Mouse (Mus musculus) CH12.LX (cell line): ENCODE data around the gene Ube2v1. TPM values are rescaled to one million over a fixed set of nuclear protein-coding genes. Genes with fewer than 3 reads are reported as not detected.

Source experiments
- DNase-seq: peaks from one replicate; pipeline ENCODE4 v3.0.0-alpha.2; 2013; ENCODE audit errors: extremely low read depth
- H3K27ac ChIP-seq: 2 replicates; pipeline ENCODE4 v1.5.1; 2012; ENCODE audit warnings: low read depth, mild to moderate bottlenecking, control low read depth, moderate library complexity; ENCODE audit not compliant: insufficient read depth
- H3K27me3 ChIP-seq: replicated peaks from 2 replicates; pipeline ENCODE3; 2012; ENCODE audit warnings: inconsistent platforms
- H3K36me3 ChIP-seq, 2 experiments: replicated peaks in 1 of 2; 2 replicates each; pipeline versions ENCODE3 to v1.6.1; 2012; ENCODE audit warnings: inconsistent platforms in 1 of 2, low read length in 1 of 2, mild to moderate bottlenecking in 1 of 2, mixed read lengths in 1 of 2, moderate library complexity in 1 of 2; ENCODE audit not compliant: control insufficient read depth in 1 of 2, insufficient read depth in 1 of 2
- H3K4me1 ChIP-seq, 2 experiments: 2 replicates each; pipeline ENCODE4 v1.6.1; 2012; ENCODE audit warnings: inconsistent platforms in 1 of 2, moderate library complexity in 1 of 2; ENCODE audit not compliant: insufficient read depth in 2 of 2, control insufficient read depth in 1 of 2
- H3K4me2 ChIP-seq: 2 replicates; pipeline ENCODE4 v1.6.1; 2012; ENCODE audit warnings: low read depth, mild to moderate bottlenecking, control low read depth; ENCODE audit not compliant: poor library complexity, insufficient read depth, severe bottlenecking
- H3K4me3 ChIP-seq, 3 experiments: fragments of 150-350 bp in 1 of 3; sonication (generic) in 1 of 3; replicated peaks in 1 of 3; 2 replicates each; pipeline versions ENCODE3 to v1.5.1; 2011 to 2012; ENCODE audit warnings: low read depth in 2 of 3, low read length in 2 of 3, mild to moderate bottlenecking in 2 of 3, moderate library complexity in 2 of 3, control low read depth in 1 of 3, improper control_type of control experiment in 1 of 3, inconsistent platforms in 1 of 3, mixed read lengths in 1 of 3; ENCODE audit not compliant: poor library complexity in 1 of 3
- H3K79me2 ChIP-seq: replicated peaks from 2 replicates; pipeline ENCODE4 v1.6.1; 2012; ENCODE audit warnings: mild to moderate bottlenecking, moderate library complexity; ENCODE audit not compliant: control insufficient read depth, poor library complexity, insufficient read depth, severe bottlenecking; ENCODE audit errors: extremely low read depth
- H3K9ac ChIP-seq: 2 replicates; pipeline ENCODE4 v1.6.1; 2012; ENCODE audit warnings: low read depth, mild to moderate bottlenecking, control low read depth, moderate library complexity; ENCODE audit not compliant: insufficient read depth
- H3K9me3 ChIP-seq: replicated peaks from 2 replicates; pipeline ENCODE3; 2012; ENCODE audit warnings: low read length, inconsistent platforms, mixed read lengths
- CTCF ChIP-seq, 2 experiments: IDR thresholded peaks in 1 of 2; conservative IDR thresholded peaks in 1 of 2; 2 replicates each; pipeline ENCODE4 v1.5.1; 2011 to 2012; ENCODE audit warnings: low read depth in 2 of 2, low read length in 2 of 2, improper control_type of control experiment in 1 of 2, inconsistent platforms in 1 of 2, mild to moderate bottlenecking in 1 of 2, moderate library complexity in 1 of 2
- E2F4 ChIP-seq: IDR thresholded peaks from 2 replicates; pipeline ENCODE4 v1.6.1; 2011; ENCODE audit warnings: low read depth, low read length, improper control_type of control experiment; ENCODE audit not compliant: insufficient replicate concordance
- ELF1 ChIP-seq: IDR thresholded peaks from 2 replicates; pipeline ENCODE4 v1.6.1; 2014; ENCODE audit warnings: low read depth, mild to moderate bottlenecking, inconsistent platforms, low read length, improper control_type of control experiment
- EP300 ChIP-seq: IDR thresholded peaks from 2 replicates; pipeline ENCODE4 v1.6.1; 2011; ENCODE audit warnings: low read length, improper control_type of control experiment
- ETS1 ChIP-seq: conservative IDR thresholded peaks from 2 replicates; pipeline ENCODE4 v1.6.1; 2012; ENCODE audit warnings: low read depth, mild to moderate bottlenecking, inconsistent platforms, low read length, improper control_type of control experiment, moderate library complexity
- IRF4 ChIP-seq: IDR thresholded peaks from 2 replicates; pipeline ENCODE4 v1.6.1; 2014; ENCODE audit warnings: low read depth, mild to moderate bottlenecking, inconsistent platforms, low read length, improper control_type of control experiment
- JUN ChIP-seq: IDR thresholded peaks from 2 replicates; pipeline ENCODE4 v1.6.1; 2011; ENCODE audit warnings: low read depth, mild to moderate bottlenecking, low read length, improper control_type of control experiment, moderate library complexity; ENCODE audit not compliant: insufficient read depth
- JUND ChIP-seq: conservative IDR thresholded peaks from 2 replicates; pipeline ENCODE4 v1.6.1; 2011; ENCODE audit warnings: low read depth, low read length, improper control_type of control experiment
- KAT2A ChIP-seq: IDR thresholded peaks from 2 replicates; pipeline ENCODE4 v1.6.1; 2012; ENCODE audit warnings: low read length, improper control_type of control experiment, inconsistent platforms; ENCODE audit not compliant: insufficient replicate concordance
- MAFK ChIP-seq: IDR thresholded peaks from 2 replicates; pipeline ENCODE4 v1.6.1; 2011; ENCODE audit warnings: low read length, improper control_type of control experiment; ENCODE audit not compliant: insufficient replicate concordance
- MAZ ChIP-seq: IDR thresholded peaks from 2 replicates; pipeline ENCODE4 v1.6.1; 2012; ENCODE audit warnings: low read depth, mild to moderate bottlenecking, inconsistent platforms, low read length, improper control_type of control experiment, moderate library complexity
- MEF2A ChIP-seq: IDR thresholded peaks from 2 replicates; pipeline ENCODE4 v1.6.1; 2014; ENCODE audit warnings: low read depth, mild to moderate bottlenecking, inconsistent platforms, low read length, improper control_type of control experiment, borderline replicate concordance
- MXI1 ChIP-seq: IDR thresholded peaks from 2 replicates; pipeline ENCODE4 v1.6.1; 2011; ENCODE audit warnings: mild to moderate bottlenecking, low read depth, low read length, improper control_type of control experiment
- MYC ChIP-seq: IDR thresholded peaks from 2 replicates; pipeline ENCODE4 v1.6.1; 2011; ENCODE audit warnings: low read depth, mild to moderate bottlenecking, improper control_type of control experiment, low read length
- NRF1 ChIP-seq: IDR thresholded peaks from 2 replicates; pipeline ENCODE4 v1.6.1; 2014; ENCODE audit warnings: low read depth, mild to moderate bottlenecking, inconsistent platforms, low read length, improper control_type of control experiment, moderate library complexity
- POLR2A ChIP-seq: IDR thresholded peaks from 2 replicates; pipeline ENCODE4 v1.6.1; 2011; ENCODE audit warnings: low read depth, mild to moderate bottlenecking, improper control_type of control experiment, low read length
- RAD21 ChIP-seq: IDR thresholded peaks from 2 replicates; pipeline ENCODE4 v1.6.1; 2011; ENCODE audit warnings: low read depth, mild to moderate bottlenecking, low read length, improper control_type of control experiment, moderate library complexity
- RCOR1 ChIP-seq: conservative IDR thresholded peaks from 2 replicates; pipeline ENCODE4 v1.6.1; 2012; ENCODE audit warnings: low read depth, mild to moderate bottlenecking, inconsistent platforms, low read length, improper control_type of control experiment
- SMC3 ChIP-seq: IDR thresholded peaks from 2 replicates; pipeline ENCODE4 v1.6.1; 2011; ENCODE audit warnings: low read depth, low read length, improper control_type of control experiment
- TCF12 ChIP-seq: IDR thresholded peaks from 2 replicates; pipeline ENCODE4 v1.6.1; 2014; ENCODE audit warnings: low read depth, mild to moderate bottlenecking, inconsistent platforms, low read length, improper control_type of control experiment
- UBTF ChIP-seq: IDR thresholded peaks from 2 replicates; pipeline ENCODE4 v1.6.1; 2012; ENCODE audit warnings: low read depth, mild to moderate bottlenecking, inconsistent platforms, low read length, improper control_type of control experiment, moderate library complexity
- USF1 ChIP-seq: IDR thresholded peaks from 2 replicates; pipeline ENCODE4 v1.6.1; 2014; ENCODE audit warnings: low read depth, mild to moderate bottlenecking, inconsistent platforms, low read length, improper control_type of control experiment
- ZC3H11A ChIP-seq: IDR thresholded peaks from 2 replicates; pipeline ENCODE4 v1.6.1; 2012; ENCODE audit warnings: low read depth, mild to moderate bottlenecking, inconsistent platforms, low read length, improper control_type of control experiment
- ZKSCAN1 ChIP-seq: IDR thresholded peaks from 2 replicates; pipeline ENCODE4 v1.6.1; 2012; ENCODE audit warnings: low read depth, inconsistent platforms, low read length, improper control_type of control experiment, borderline replicate concordance
- ZNF384 ChIP-seq: IDR thresholded peaks from 2 replicates; pipeline ENCODE4 v1.6.1; 2012; ENCODE audit warnings: low read depth, low read length, improper control_type of control experiment, inconsistent platforms
- dilution Hi-C: fragments of 300-500 bp; cut with MboI; formaldehyde crosslinking; loops from 2 replicates; pipeline ENCODE4 v1.14.3; 2020; ENCODE audit warnings: low sequenced_read_pairs; ENCODE audit not compliant: extremely low pct_unique_long_range_greater_than_20kb, extremely low pct_ligation_motif_present
- in situ Hi-C: fragments of 300-500 bp; cut with MboI; formaldehyde crosslinking; loops from 3 replicates; pipeline ENCODE4 v1.14.3; 2019; ENCODE audit warnings: low sequenced_read_pairs, low pct_ligation_motif_present, low pct_unique_long_range_greater_than_20kb, mixed read lengths
- polyA plus RNA-seq: library from polyadenylated mRNA; unstranded; fragments of >175 nt; gene quantifications from 2 replicates; pipeline ENCODE4 v1.2.1, GENCODE M21; 2012; ENCODE audit warnings: low read depth; ENCODE audit not compliant: insufficient read length
- total RNA-seq, 2 experiments: library from RNA; depleted of rRNA; stranded (reverse); fragments of 300-350 nt in 1 of 2; fragments of >200 nt in 1 of 2; gene quantifications; 2 replicates each; pipeline ENCODE4 v1.2.3; 2012 to 2014

The Ube2v1 gene
- total and polyA plus RNA-seq, 3 experiments, result 92.8 to 184 (median 126) TPM

- in situ Hi-C loops, result loop anchor here (5.0 kb wide), 1 partner anchor 71 kb away; no protein-coding TSS in a partner anchor
Measured at GRCm38 (mm10) chr2:167602978-167603377, 28.9 kb downstream of the Ube2v1 start.

GRCm38 (mm10) chr2:167602364-167602763 is 29.5 kb downstream of the Ube2v1 start:
- TF ChIP-seq ZKSCAN1 (no peak), KAT2A (no peak), MAZ (no peak), RAD21 (no peak), E2F4 (no peak), IRF4 (no peak), NRF1 (no peak), MAFK (no peak), RCOR1 (no peak), MEF2A (no peak), JUND (no peak), MYC (no peak), EP300 (no peak), USF1 (no peak), POLR2A (no peak), MXI1 (no peak), TCF12 (no peak)
- Histone ChIP-seq H3K36me3 (peaks cover 3 to 14% of the 10 kb centered on the region in 2 experiments), H3K4me2 (no peak overlapping the region), H3K4me1 (peaks cover 3 to 42% of the 10 kb centered on the region in 2 experiments; a peak in 3 of 4 replicates), H3K79me2 (no peaks in the 10 kb centered on the region), H3K4me3 (no peak overlapping the region), H3K27me3 (no peaks in the 10 kb centered on the region), H3K9ac (no peak overlapping the region), H3K9me3 (no peaks in the 10 kb centered on the region), H3K27ac (no peak overlapping the region)
- in situ Hi-C loops (loop anchor here (5.0 kb wide), 1 partner anchor 70 kb away; no protein-coding TSS in a partner anchor), dilution Hi-C loops (no loop called here)
- no peak for DNase-seq

More at GRCm38 (mm10) chr2:167602978-167603377, 28.9 kb downstream of the Ube2v1 start:
- Histone ChIP-seq H3K27me3 (no peaks in the 10 kb centered on the region), H3K27ac (no peak overlapping the region)
- TF ChIP-seq RCOR1 (no peak), UBTF (no peak), E2F4 (no peak), IRF4 (no peak; the same call in 1 of the 2 replicates), CTCF (conservative IDR thresholded peaks at IDR 0.05 in 1 of 2, IDR thresholded peaks at IDR 0.05 in 1 of 2; ENCODE audit: low read depth in 2 of 2, low read length in 2 of 2) (peak in 1 of 2 experiments; percentile 90; a peak in 2 of 4 replicates), MEF2A (peak; percentile 12; the same call in 1 of the 2 replicates), JUND (no peak), SMC3 (peak; percentile 96), ZNF384 (no peak), TCF12 (peak; percentile 21; the same call in 1 of the 2 replicates), ETS1 (no peak), ELF1 (no peak), JUN (no peak), ZC3H11A (peak; percentile 96), RAD21 (peak; percentile 89), EP300 (no peak)
- TF ChIP-seq, all 38 proteins: peak for 6
- no peak overlapping the region for H3K9ac ChIP-seq
- no peak overlapping the region for H3K4me2 ChIP-seq
- H3K36me3 ChIP-seq, result peaks cover 6 to 17% of the 10 kb centered on the region in 2 experiments
- dilution Hi-C loops, result no loop called here
- H3K9me3 ChIP-seq, result no peaks in the 10 kb centered on the region
- peaks cover 3 to 43% of the 10 kb centered on the region in 2 experiments; a peak in 3 of 4 replicates for H3K4me1 ChIP-seq
- no peaks in the 10 kb centered on the region for H3K79me2 ChIP-seq
- H3K4me3 ChIP-seq, result no peak overlapping the region
- no peak for DNase-seq
